In the genomic region with DNA sequence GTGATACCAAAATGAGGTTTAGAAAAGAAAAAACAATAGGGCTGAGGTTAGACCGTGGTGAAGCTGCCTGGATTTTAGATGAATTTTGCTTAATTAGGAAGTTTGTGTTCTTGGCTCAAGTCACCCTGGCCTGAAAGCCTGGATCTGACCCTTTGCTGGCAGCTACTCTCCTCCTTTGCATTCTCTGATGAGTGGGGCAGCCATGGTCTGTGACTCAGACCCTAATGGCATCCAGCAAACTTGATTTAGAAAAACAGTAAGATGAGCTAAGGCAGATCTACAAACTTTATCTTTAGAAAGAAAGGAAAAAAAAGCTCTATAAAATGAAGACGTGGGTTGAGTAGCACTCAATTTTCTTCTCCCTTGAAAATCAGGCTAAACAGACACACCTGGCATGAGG, we compare ENCODE assay signal across 27 mouse cellular contexts.
"Had no signal": no experiment of that assay in that cellular context is flagged by ENCODE, and none has a peak within 500 bp of the region (broad histone marks: within the 10 kb centered on the region; RNA-seq: fewer than 3 reads in every experiment).

No protein-coding gene starts in this region.

- H3K4me2 ChIP-seq: heart, embryonic 12.5 days; hindbrain, embryonic 12.5 days; hindbrain, embryonic 14.5 days; intestine, embryonic 15.5 days; limb, embryonic 13.5 days; limb, embryonic 15.5 days; liver, embryonic 12.5 days had no signal

- H3K9ac ChIP-seq: heart, embryonic 12.5 days; hindbrain, embryonic 12.5 days; hindbrain, embryonic 14.5 days; intestine, embryonic 15.5 days; limb, embryonic 13.5 days; limb, embryonic 15.5 days; liver, embryonic 12.5 days; liver, embryonic 14.5 days had no signal

- H3K9me3 ChIP-seq: heart, embryonic 10.5 days; heart, embryonic 12.5 days; hindbrain, embryonic 10.5 days; hindbrain, embryonic 12.5 days; intestine, embryonic 15.5 days; limb, embryonic 13.5 days; limb, embryonic 15.5 days; liver, embryonic 12.5 days had no signal

- H3K4me3 ChIP-seq: gastrocnemius, adult 2 months; heart, embryonic 10.5 days; heart, embryonic 12.5 days; hindbrain, embryonic 10.5 days; hindbrain, embryonic 12.5 days; intestine, embryonic 15.5 days; limb, embryonic 13.5 days; limb, embryonic 15.5 days; liver, embryonic 12.5 days had no signal

- H3K36me3 ChIP-seq: heart, embryonic 10.5 days; heart, embryonic 12.5 days; hindbrain, embryonic 10.5 days; hindbrain, embryonic 12.5 days; intestine, embryonic 15.5 days; limb, embryonic 13.5 days; limb, embryonic 15.5 days; liver, embryonic 12.5 days had no signal

- DNase-seq: gastrocnemius, adult 2 months; gastrocnemius, postnatal 10 days; gastrocnemius, postnatal 25 days; heart, adult 18-20 months; heart, postnatal 10 days; heart, postnatal 4 days; kidney, adult 18-20 months; kidney, adult 8-10 months; kidney, postnatal 10 days; kidney, postnatal 25 days; kidney, postnatal 4 days; layer of hippocampus, adult 9-11 months; layer of hippocampus, postnatal 36 days; left cerebral cortex, postnatal 4 days had no signal

- H3K4me1 ChIP-seq: intestine, embryonic 15.5 days; liver, embryonic 12.5 days had no signal

- ATAC-seq: hindbrain, embryonic 16.5 days; inflammation-experienced regulatory T-cells, adult 6 months; intestine, embryonic 15.5 days; intestine, postnatal 0 days; liver, embryonic 12.5 days had no signal

- H3K27me3 ChIP-seq: heart, embryonic 12.5 days; hindbrain, embryonic 12.5 days; intestine, embryonic 15.5 days; limb, embryonic 13.5 days; limb, embryonic 15.5 days; liver, embryonic 12.5 days had no signal

- H3K27ac ChIP-seq: gastrocnemius, adult 2 months; heart, embryonic 10.5 days; hindbrain, embryonic 10.5 days; hindbrain, embryonic 12.5 days; hindbrain, embryonic 14.5 days; intestine, embryonic 15.5 days; limb, embryonic 13.5 days; limb, embryonic 15.5 days; liver, embryonic 12.5 days; liver, embryonic 14.5 days had no signal
